ENCODE assay signal across 8 mouse cellular contexts in the genomic region with DNA sequence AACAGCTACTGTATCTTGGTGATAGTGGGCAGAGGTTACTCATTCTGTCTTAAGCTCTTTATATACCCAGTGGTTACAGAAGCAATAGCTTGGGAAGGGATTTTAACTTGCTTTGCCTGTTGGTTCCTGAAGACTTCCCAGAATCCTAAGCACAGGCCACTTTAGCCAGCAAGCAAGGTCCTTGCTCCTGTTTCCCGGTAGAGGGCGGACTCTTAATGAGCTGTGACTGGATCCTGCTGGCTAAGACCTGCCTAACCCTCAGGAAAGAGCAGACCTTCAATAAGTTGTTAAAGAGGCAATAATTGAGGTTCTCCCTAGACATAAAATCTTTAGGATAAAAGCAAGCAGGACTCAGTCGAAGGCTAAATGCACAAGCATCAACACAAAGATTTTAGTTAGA.
DNase-seq lines count a peak whose midpoint lies in the region.

No protein-coding gene starts in this region.

- no peaks in the 10 kb centered on the region for H3K36me3 ChIP-seq in limb, embryonic 10.5 days

- 0 out of 2 replicates have a peak overlapping the region, but pooled peaks have one; percentile 11 for H3K27ac ChIP-seq in limb, embryonic 10.5 days

- 17% methylated on average over 3 of the region's 3 CpGs for WGBS in limb, embryonic 10.5 days

- peak; percentile 8 for DNase-seq in kidney, adult 9 months
- DNase-seq in kidney, adult 18-20 months: no peak
- peak; percentile 46 for DNase-seq in adrenal gland, postnatal 10 days
- peak; percentile 67 to 71 for DNase-seq in cerebellum, postnatal 10 days
- peak; percentile 68 for DNase-seq in limb, embryonic 10.5 days (ENCODE audit: low spot score)
- no peak for DNase-seq in adipocyte (ENCODE audit: low spot score)
- DNase-seq in gastrocnemius, postnatal 36 days: no peak
- DNase-seq in ovary, adult 18-20 months (ENCODE audit: low spot score): no peak

- no peaks in the 10 kb centered on the region for H3K9me3 ChIP-seq in limb, embryonic 10.5 days (replicated peaks)

- peaks cover 23% of the 10 kb centered on the region for H3K4me1 ChIP-seq in limb, embryonic 10.5 days

- intact Hi-C loops in gastrocnemius, postnatal 36 days (cut with DNase I): no loop called here

- no peak overlapping the region for H3K4me3 ChIP-seq in limb, embryonic 10.5 days

- 0 out of 2 replicates have a peak, but pooled peaks cover 5% of the 10 kb centered on the region for H3K27me3 ChIP-seq in limb, embryonic 10.5 days (ENCODE audit: low read depth, poor library complexity, severe bottlenecking)

Comparison
In these comparisons a context has a peak if more than half of its experiments do, and no peak if none do; other contexts are left out.
1. DNase-seq: peak in kidney, adult 9 months (single experiment), adrenal gland, postnatal 10 days (single experiment), cerebellum, postnatal 10 days (2 of 2) and limb, embryonic 10.5 days (single experiment); none in kidney, adult 18-20 months (single experiment), adipocyte (single experiment), gastrocnemius, postnatal 36 days (0 of 2) and ovary, adult 18-20 months (single experiment).